Mouse (Mus musculus): ENCODE data around the gene Cldn24. TPM values are rescaled to one million over a fixed set of nuclear protein-coding genes. Genes with fewer than 3 reads are reported as not detected.

Gene Cldn24
- polyA plus RNA-seq, 1 experiment = not detected

DNA sequence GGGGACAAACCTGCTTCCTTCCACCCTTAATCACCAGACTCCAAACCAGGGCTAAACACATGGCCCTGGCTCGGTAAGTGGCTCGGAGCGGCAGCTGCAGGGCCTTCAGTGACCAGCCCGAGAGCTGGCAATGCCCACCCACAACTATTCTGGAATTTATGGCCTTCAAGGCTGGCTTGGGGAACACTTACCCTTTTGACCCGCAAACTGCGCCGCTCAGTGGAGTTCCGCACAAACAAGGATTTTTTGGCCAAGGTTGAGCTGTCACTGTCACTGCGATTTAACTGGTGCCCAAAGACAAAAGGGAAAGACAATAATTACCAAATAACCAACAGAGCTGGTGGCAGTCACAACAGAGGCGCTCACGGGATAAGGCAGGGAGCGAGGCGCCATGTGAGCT, 24.0 kb downstream of the Cldn24 start:
- Histone ChIP-seq H3K4me3 (ENCODE audit: insufficient read depth, low read depth, low read length) (no peak overlapping the region), H3K27ac (ENCODE audit: insufficient read depth, low read depth, low read length) (no peak overlapping the region), H3K27me3 (replicated peaks; ENCODE audit: control insufficient read depth, insufficient read depth, low read length) (no peaks in the 10 kb centered on the region), H3K4me1 (ENCODE audit: control insufficient read depth, insufficient read depth, low read length) (no peaks in the 10 kb centered on the region), H3K36me3 (ENCODE audit: control insufficient read depth, insufficient read depth, low read length) (peaks cover 16% of the 10 kb centered on the region)
- no peak for TF ChIP-seq CTCF (conservative IDR thresholded peaks at IDR 0.05; ENCODE audit: insufficient read depth, insufficient read length, low read depth, low read length)
- no peak for TF ChIP-seq POLR2A (IDR thresholded peaks at IDR 0.05; ENCODE audit: low read depth, low read length)
- DNase-seq = peak; percentile 41
- WGBS = 60% methylated on average over 13 of the region's 13 CpGs

DNA sequence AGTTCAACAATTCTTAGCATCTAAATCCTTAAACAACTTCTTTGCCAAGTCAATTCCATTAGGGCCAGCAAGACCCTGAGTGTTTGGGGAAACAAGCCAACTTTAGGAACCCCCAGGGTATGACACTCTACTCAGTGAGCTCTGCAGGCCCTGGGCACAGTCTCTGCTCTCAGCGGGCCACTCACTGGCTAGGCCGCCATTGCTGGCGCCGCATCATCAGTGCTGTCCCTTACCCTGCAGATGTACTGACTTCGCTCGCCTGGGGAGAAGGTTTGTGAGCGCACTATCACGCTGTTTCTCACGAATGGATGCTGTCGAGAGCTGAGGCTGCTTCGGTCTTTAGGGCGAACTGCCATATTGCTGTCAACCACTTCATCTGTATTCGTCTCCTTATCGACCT, 25.2 kb downstream of the Cldn24 start:
- DNase-seq = no peak
- H3K36me3 ChIP-seq (ENCODE audit: control insufficient read depth, insufficient read depth, low read length) = peaks cover 13% of the 10 kb centered on the region
- no peak overlapping the region for H3K4me3 ChIP-seq (ENCODE audit: insufficient read depth, low read depth, low read length)
- WGBS = 94% methylated on average over 14 of the region's 14 CpGs
- H3K4me1 ChIP-seq (ENCODE audit: control insufficient read depth, insufficient read depth, low read length) = no peaks in the 10 kb centered on the region
- no peaks in the 10 kb centered on the region for H3K27me3 ChIP-seq (replicated peaks; ENCODE audit: control insufficient read depth, insufficient read depth, low read length)
- TF ChIP-seq CTCF (conservative IDR thresholded peaks at IDR 0.05; ENCODE audit: insufficient read depth, insufficient read length, low read depth, low read length) (no peak), POLR2A (IDR thresholded peaks at IDR 0.05; ENCODE audit: low read depth, low read length) (no peak)
- H3K27ac ChIP-seq (ENCODE audit: insufficient read depth, low read depth, low read length) = no peak overlapping the region

DNA sequence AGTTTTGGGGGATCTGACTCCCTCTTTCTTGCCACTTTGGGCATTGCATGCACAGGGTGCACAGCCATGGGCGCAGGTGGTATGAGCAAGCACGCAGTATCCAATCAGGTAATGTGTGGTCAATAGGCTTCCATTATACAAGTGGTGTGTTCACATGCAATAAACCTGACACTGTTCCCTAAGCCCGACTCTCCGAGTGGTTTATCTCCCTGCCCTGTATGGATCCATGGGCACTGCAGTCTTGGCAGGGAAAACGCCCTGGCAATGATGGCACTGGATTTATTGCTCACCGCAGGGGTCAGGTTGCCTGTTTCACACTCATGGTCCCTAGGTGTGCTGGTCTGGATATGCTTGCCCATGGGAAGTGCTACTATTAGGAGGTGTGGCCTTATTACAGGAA, 26.0 kb downstream of the Cldn24 start:
- 93% methylated on average over 6 of the region's 6 CpGs for WGBS
- Histone ChIP-seq H3K4me3 (ENCODE audit: insufficient read depth, low read depth, low read length) (no peak overlapping the region), H3K27ac (ENCODE audit: insufficient read depth, low read depth, low read length) (no peak overlapping the region), H3K27me3 (replicated peaks; ENCODE audit: control insufficient read depth, insufficient read depth, low read length) (no peaks in the 10 kb centered on the region), H3K36me3 (ENCODE audit: control insufficient read depth, insufficient read depth, low read length) (peaks cover 9% of the 10 kb centered on the region), H3K4me1 (ENCODE audit: control insufficient read depth, insufficient read depth, low read length) (no peaks in the 10 kb centered on the region)
- DNase-seq = no peak
- TF ChIP-seq POLR2A (IDR thresholded peaks at IDR 0.05; ENCODE audit: low read depth, low read length) = no peak
- TF ChIP-seq CTCF (conservative IDR thresholded peaks at IDR 0.05; ENCODE audit: insufficient read depth, insufficient read length, low read depth, low read length) = no peak

DNA sequence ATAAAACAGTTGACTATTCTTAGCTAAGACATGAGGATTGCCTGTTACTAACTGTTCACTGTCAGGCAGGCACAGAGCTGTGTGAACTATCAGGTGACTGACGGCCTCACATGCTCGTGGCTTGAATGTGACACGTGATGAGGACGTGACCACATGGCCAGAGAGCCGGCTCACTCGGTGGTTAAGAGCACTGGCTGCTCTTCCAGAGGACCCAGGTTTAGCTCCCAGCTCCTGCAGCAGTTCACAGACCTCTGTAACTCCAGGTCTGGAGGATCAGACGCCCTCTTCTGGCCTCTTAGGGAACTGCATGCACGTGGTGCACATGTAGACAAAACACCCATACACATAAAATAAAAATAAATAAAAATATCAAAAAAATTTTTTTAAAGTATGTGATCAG, 27.9 kb downstream of the Cldn24 start:
- TF ChIP-seq POLR2A (IDR thresholded peaks at IDR 0.05; ENCODE audit: low read depth, low read length) (no peak), CTCF (conservative IDR thresholded peaks at IDR 0.05; ENCODE audit: insufficient read depth, insufficient read length, low read depth, low read length) (peak; percentile 36; the same call in 1 of the 2 replicates)
- Histone ChIP-seq H3K27ac (ENCODE audit: insufficient read depth, low read depth, low read length) (no peak overlapping the region), H3K36me3 (ENCODE audit: control insufficient read depth, insufficient read depth, low read length) (peaks cover 9% of the 10 kb centered on the region; the same call in 1 of the 2 replicates), H3K4me1 (ENCODE audit: control insufficient read depth, insufficient read depth, low read length) (no peaks in the 10 kb centered on the region), H3K4me3 (ENCODE audit: insufficient read depth, low read depth, low read length) (no peak overlapping the region), H3K27me3 (replicated peaks; ENCODE audit: control insufficient read depth, insufficient read depth, low read length) (no peaks in the 10 kb centered on the region)
- DNase-seq = no peak
- WGBS = 83% methylated on average over 8 of the region's 8 CpGs

DNA sequence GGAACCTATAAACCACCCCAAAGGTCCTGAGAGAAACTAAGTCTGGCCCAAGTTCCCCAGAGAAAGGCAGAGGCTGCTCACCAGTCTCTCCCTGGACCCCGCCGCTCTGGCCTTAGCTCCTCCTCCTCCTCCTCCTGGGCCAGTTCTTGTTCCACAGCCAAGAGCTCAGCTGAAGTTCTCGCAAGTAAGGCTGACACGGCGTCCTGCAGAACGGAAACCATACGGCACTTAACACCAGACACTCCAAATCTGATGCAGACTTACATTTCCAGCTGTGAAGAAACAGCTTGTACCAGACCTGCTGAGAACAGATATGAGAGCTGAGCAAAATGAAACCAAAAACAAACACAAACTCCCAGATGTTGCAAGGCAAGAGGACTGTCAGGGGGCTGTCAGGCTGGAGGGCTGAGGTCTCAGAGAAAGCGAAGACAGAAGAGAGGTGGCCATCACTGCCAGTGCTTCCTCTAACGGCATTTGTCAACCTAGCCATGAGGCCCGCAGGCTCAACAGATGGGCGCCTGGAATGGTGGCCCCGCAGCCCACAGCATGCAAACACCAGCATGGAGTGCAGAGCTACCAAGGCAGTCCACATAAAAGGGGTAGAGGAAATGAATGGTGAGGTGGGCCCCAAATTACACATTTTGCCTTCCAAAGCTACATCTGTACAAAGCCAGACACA, 30.0 kb downstream of the Cldn24 start:
- H3K27ac ChIP-seq (ENCODE audit: insufficient read depth, low read depth, low read length) = no peak overlapping the region
- TF ChIP-seq POLR2A (IDR thresholded peaks at IDR 0.05; ENCODE audit: low read depth, low read length) (no peak), CTCF (conservative IDR thresholded peaks at IDR 0.05; ENCODE audit: insufficient read depth, insufficient read length, low read depth, low read length) (no peak)
- peaks cover 13% of the 10 kb centered on the region; the same call in 1 of the 2 replicates for H3K36me3 ChIP-seq (ENCODE audit: control insufficient read depth, insufficient read depth, low read length)
- WGBS = 53% methylated on average over 12 of the region's 12 CpGs
- no peak overlapping the region for H3K4me3 ChIP-seq (ENCODE audit: insufficient read depth, low read depth, low read length)
- peak; percentile 42 for DNase-seq
- H3K4me1 ChIP-seq (ENCODE audit: control insufficient read depth, insufficient read depth, low read length) = no peaks in the 10 kb centered on the region
- H3K27me3 ChIP-seq (replicated peaks; ENCODE audit: control insufficient read depth, insufficient read depth, low read length) = no peaks in the 10 kb centered on the region

DNA sequence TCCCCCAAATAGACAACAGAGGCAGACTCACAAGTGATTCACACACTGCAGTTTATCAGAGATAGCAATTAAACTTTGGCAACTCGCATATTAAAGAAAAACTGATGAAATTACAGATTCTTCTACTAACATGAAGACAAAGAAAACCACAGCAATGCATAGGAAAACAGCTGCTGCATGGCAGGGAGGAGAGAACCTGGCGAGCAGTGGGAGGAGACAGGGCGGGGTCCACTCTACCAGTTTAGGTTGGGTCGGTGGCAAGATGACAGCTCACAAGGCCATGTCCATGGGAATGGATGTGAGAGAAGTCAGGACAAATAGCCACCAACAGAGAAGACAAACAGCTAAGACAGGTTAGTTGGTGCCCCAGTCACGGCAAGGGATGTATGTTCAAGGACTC, 30.8 kb downstream of the Cldn24 start:
- H3K27ac ChIP-seq (ENCODE audit: insufficient read depth, low read depth, low read length) = no peak overlapping the region
- no peaks in the 10 kb centered on the region for H3K27me3 ChIP-seq (replicated peaks; ENCODE audit: control insufficient read depth, insufficient read depth, low read length)
- no peak for DNase-seq
- TF ChIP-seq CTCF (conservative IDR thresholded peaks at IDR 0.05; ENCODE audit: insufficient read depth, insufficient read length, low read depth, low read length) (no peak), POLR2A (IDR thresholded peaks at IDR 0.05; ENCODE audit: low read depth, low read length) (no peak)
- H3K4me1 ChIP-seq (ENCODE audit: control insufficient read depth, insufficient read depth, low read length) = no peaks in the 10 kb centered on the region
- H3K4me3 ChIP-seq (ENCODE audit: insufficient read depth, low read depth, low read length) = no peak overlapping the region
- peaks cover 11% of the 10 kb centered on the region; the same call in 1 of the 2 replicates for H3K36me3 ChIP-seq (ENCODE audit: control insufficient read depth, insufficient read depth, low read length)
- 73% methylated on average over 5 of the region's 5 CpGs for WGBS

DNA sequence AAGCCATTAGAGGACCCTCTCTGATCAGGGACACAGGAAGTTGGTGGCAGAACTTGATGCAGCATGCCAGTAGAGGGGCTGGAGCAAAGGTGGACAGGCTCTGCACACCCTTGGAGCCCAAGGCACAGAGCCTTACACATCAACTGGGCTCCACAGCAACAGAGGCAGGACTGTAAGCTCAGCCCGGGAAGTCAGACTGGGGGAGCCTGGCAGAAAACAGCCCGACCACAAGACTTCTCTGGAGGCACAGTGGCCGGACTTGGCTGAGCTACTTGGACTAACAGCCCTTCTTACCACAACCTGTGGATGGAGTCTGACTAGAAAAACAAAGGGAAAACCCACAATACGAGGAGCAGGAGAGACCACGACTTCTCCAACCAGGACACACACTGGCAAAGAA, 31.4 kb downstream of the Cldn24 start:
- no peak for DNase-seq
- no peak overlapping the region for H3K27ac ChIP-seq (ENCODE audit: insufficient read depth, low read depth, low read length)
- H3K36me3 ChIP-seq (ENCODE audit: control insufficient read depth, insufficient read depth, low read length) = peaks cover 8% of the 10 kb centered on the region; the same call in 1 of the 2 replicates
- H3K4me1 ChIP-seq (ENCODE audit: control insufficient read depth, insufficient read depth, low read length) = no peaks in the 10 kb centered on the region
- TF ChIP-seq POLR2A (IDR thresholded peaks at IDR 0.05; ENCODE audit: low read depth, low read length) (no peak), CTCF (conservative IDR thresholded peaks at IDR 0.05; ENCODE audit: insufficient read depth, insufficient read length, low read depth, low read length) (no peak)
- no peak overlapping the region for H3K4me3 ChIP-seq (ENCODE audit: insufficient read depth, low read depth, low read length)
- WGBS = 87% methylated on average over 5 of the region's 5 CpGs
- H3K27me3 ChIP-seq (replicated peaks; ENCODE audit: control insufficient read depth, insufficient read depth, low read length) = no peaks in the 10 kb centered on the region

Data from kidney, adult 2 months (tissue).